Mouse (Mus musculus) cortical plate, adult 2 months (tissue): ENCODE measurements around the gene Tmem178b. TPM values are rescaled to one million over a fixed set of nuclear protein-coding genes. Genes with fewer than 3 reads are reported as not detected.

Experiments
- H3K27ac ChIP-seq: fragments of 200-500 bp; 2 replicates; pipeline ENCODE4 v1.5.1; 2012; ENCODE audit warnings: low read length, control low read depth, inconsistent platforms; ENCODE audit not compliant: insufficient read depth
- H3K4me1 ChIP-seq: fragments of 200-500 bp; 2 replicates; pipeline ENCODE4 v1.6.1; 2011; ENCODE audit warnings: low read length; ENCODE audit not compliant: control insufficient read depth, insufficient read depth
- H3K4me3 ChIP-seq: fragments of 200-500 bp; 2 replicates; pipeline ENCODE4 v1.5.1; 2011; ENCODE audit warnings: mild to moderate bottlenecking, low read length, control low read depth; ENCODE audit not compliant: insufficient read depth
- CTCF ChIP-seq: fragments of 200-500 bp; IDR thresholded peaks from 2 replicates; pipeline ENCODE4 v1.5.1; 2011; ENCODE audit warnings: mild to moderate bottlenecking, control low read depth, low read length; ENCODE audit not compliant: insufficient read depth; ENCODE audit errors: extremely low read depth
- POLR2A ChIP-seq: fragments of 200-500 bp; IDR thresholded peaks from 2 replicates; pipeline ENCODE4 v1.6.1; 2011; ENCODE audit warnings: mild to moderate bottlenecking, low read length, control low read depth; ENCODE audit not compliant: insufficient read depth; ENCODE audit errors: extremely low read depth
- polyA plus RNA-seq: library from polyadenylated mRNA; depleted of rRNA; stranded (reverse); fragments of >200 nt; gene quantifications from 2 replicates; pipeline ENCODE4 v1.2.3, GENCODE M21; 2012

The Tmem178b gene
- polyA plus RNA-seq, 1 experiment: 98.1 TPM

DNA sequence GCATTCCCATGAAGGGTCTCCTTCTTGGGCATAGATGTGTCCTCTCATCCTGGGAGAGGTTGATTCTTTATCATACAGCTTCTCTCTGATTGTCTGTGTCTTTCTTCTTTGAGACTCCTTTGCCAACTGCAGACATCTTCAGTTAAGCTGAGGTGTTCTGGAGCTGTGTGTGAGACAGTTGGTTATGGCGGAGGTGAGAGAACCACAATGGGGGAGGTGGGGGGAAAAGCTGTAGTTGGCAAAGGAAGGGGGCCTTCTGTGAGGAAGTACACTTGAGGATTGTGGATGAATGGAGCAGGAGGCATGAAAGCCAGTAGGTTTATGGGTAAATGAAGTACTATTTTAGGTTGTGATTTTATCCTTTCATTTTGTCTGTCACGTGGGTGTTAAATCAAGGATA is 178.6 kb downstream of the Tmem178b start:
- no peak for TF ChIP-seq CTCF
- no peak for TF ChIP-seq POLR2A
- H3K4me1 ChIP-seq: peaks cover 4% of the 10 kb centered on the region; the same call in 1 of the 2 replicates
- H3K27ac ChIP-seq: no peak overlapping the region
- no peak overlapping the region for H3K4me3 ChIP-seq

DNA sequence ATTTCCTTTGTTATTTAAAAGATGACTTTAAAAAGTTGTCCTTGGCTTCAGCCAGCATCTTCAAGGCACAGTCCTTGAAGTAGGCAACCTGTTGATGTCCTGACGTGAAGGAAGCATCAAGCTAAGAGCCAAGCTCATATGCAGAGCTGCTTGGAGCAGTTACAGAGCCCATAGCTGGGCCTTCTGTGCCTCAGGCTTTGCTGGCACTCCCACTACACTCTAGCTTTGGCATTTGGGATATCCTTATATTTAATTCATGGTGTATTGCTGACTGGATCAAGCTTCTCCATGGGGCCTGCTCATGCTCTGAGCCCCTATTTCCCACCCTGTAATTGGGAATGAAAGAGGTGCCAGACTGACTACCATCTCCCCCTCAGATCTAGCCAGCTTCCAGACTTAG is 179.5 kb downstream of the Tmem178b start:
- peaks cover 4% of the 10 kb centered on the region; the same call in 1 of the 2 replicates for H3K4me1 ChIP-seq
- H3K4me3 ChIP-seq: no peak overlapping the region
- no peak overlapping the region for H3K27ac ChIP-seq
- no peak for TF ChIP-seq POLR2A
- TF ChIP-seq CTCF: no peak

DNA sequence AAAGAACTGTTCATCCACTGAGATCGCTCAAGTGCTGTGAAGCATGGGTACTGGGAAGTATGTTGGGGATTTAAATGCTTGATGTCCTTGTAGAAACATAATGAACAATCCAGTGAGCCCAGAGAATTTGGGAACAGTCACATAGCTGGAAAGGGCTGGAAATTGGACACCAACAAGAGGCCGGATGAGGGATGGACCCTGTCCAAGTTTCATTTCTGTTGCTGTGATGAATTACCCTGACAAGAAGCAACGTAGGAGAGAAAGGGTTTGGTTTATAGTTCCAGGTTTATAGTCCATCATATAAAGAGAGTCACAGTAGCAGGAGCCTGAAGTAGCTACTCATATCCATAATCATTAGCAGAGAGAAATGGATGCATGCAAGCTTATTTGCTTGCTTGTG is 186.4 kb downstream of the Tmem178b start:
- Histone ChIP-seq H3K4me1 (peaks cover 3% of the 10 kb centered on the region; the same call in 1 of the 2 replicates), H3K27ac (no peak overlapping the region), H3K4me3 (no peak overlapping the region)
- TF ChIP-seq CTCF (no peak), POLR2A (no peak)

DNA sequence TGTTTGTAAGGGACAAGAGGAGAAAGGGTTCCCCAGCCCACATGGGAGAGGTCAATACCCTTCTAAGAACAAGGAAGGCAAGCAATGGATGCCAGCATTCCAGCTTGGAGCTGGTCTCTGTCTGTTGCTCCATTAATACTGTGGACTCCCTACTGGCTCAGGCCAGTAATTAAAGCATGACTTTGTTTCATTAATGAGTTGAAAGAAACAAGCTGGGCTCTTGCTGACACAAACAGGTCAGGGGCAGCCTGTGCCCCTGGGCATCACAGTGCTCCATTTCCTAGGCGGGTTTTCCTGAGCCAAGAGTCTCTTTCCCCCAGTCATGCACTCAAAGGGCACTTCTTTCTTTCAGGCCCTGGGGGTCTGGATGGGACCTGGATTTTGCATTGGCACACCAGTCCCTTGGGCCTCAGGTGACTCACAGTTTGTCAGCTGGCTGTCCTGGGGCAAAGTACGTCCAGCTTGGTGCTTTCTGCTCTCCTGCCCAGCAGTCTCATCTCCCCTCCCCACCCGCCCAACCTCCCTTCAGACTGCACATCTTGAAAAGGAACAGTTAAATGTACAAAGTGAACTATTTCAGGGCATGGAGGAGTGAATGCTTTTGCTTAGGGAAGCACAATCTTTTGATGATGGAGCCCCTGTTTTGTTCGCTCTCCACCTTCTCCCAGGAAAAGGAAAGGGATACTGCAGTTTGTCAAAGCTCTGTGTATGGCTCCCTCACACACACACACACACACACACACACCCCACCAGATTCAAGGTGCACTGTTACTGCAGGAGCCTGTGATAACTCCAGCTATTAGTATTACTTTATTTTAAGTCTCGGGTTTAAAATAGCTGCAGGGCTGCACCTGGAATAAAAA is 188.5 kb downstream of the Tmem178b start:
- no peak overlapping the region for H3K4me3 ChIP-seq
- TF ChIP-seq CTCF (no peak), POLR2A (no peak)
- H3K27ac ChIP-seq: no peak overlapping the region
- H3K4me1 ChIP-seq: peaks cover 3% of the 10 kb centered on the region; the same call in 1 of the 2 replicates

DNA sequence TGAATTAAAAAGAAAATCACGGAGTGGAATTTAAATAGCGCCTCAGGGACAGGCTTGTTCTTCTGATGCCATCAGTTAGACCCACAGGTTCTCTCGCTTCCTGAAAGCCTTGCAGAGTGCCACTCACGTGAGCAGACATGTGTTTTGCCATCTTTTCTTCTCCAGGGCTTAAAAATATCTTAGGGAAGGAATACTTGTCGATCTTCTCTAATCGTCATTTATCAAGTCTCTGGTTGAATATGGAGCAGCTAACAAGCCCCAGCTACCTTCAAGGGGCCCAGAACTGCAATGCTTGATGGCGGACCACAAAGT is 189.1 kb downstream of the Tmem178b start:
- peaks cover 3% of the 10 kb centered on the region; the same call in 1 of the 2 replicates for H3K4me1 ChIP-seq
- H3K4me3 ChIP-seq: no peak overlapping the region
- TF ChIP-seq CTCF: no peak
- no peak for TF ChIP-seq POLR2A
- H3K27ac ChIP-seq: no peak overlapping the region

DNA sequence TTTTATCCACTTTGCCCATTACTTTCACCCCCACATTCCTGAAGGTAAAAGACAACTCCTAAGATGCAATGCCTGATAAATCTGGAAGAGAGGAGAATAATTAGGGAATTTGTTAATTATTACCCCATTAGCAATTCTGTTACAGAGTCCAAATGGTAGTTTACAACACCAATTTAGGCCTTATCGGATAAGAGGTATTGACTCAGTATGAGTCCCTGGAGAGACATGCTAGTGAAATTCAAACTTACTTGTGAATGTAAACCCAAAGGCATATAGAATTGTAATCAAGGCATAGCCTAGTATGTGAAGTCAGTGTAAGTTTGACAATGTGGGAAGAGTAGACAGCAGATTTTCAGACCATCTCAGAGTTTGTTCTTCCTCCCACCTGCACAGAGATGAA is 190.4 kb downstream of the Tmem178b start:
- Histone ChIP-seq H3K4me1 (peaks cover 6% of the 10 kb centered on the region; the same call in 1 of the 2 replicates), H3K4me3 (no peak overlapping the region), H3K27ac (no peak overlapping the region)
- no peak for TF ChIP-seq POLR2A

DNA sequence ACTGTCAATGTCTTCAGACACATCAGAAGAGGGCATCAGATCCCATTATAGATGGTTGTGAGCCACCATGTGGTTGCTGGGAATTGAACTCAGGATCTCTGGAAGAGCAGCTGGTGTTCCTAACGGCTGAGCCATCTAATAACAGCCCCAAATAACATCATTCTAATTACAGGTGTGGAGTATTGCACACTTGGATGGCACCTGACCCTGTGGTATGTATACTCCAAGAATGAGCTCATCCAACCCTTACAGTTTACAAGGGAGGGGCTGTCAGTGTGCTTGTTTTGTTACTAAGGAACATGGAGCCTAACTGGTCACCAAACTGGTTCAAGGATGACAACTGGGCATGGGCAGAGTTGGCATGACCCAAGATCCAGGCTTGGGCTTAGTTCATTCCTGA is 190.8 kb downstream of the Tmem178b start:
- Histone ChIP-seq H3K4me3 (no peak overlapping the region), H3K4me1 (peaks cover 6% of the 10 kb centered on the region; the same call in 1 of the 2 replicates), H3K27ac (no peak overlapping the region)
- TF ChIP-seq CTCF (no peak), POLR2A (no peak)

DNA sequence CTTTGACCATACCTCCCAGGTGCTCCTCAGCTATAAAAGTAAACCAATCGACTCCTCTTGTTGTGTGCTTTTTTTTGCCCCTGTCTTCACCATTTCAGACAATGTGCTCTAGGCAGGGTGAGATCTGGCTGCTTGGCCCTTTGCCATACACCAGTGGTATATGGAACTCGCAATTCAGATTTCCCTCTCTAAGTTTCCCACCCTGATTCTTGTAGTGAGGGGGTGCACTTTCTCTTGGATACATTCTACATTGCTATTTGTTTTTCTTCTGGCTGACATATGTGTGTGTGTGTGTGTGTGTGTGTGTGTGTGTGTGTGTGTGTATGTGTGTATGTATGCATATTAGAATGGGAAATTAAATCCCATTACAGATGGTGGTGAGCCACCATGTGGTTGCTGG is 191.3 kb downstream of the Tmem178b start:
- no peak overlapping the region for H3K4me3 ChIP-seq
- H3K27ac ChIP-seq: no peak overlapping the region
- peaks cover 6% of the 10 kb centered on the region; the same call in 1 of the 2 replicates for H3K4me1 ChIP-seq
- TF ChIP-seq CTCF: no peak
- TF ChIP-seq POLR2A: no peak

DNA sequence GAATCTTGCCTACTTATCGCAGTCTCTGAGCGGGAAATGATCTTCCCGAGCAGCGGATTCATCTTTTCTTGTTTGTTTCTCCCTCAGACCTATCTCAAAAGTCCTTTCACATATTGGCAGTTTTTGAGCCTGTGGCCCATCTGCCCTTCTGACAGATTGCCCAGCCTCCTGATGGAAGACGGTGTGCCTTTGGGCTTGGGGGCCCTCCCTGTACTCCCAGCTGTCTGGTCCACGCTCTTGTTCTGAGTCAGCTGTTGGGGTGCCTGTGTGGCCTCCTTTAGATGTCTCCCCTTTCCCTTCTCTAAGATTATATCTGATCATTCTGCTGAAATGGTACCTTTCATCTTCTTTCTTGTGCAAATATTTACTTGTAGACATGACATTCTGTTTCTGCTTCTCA is 195.4 kb downstream of the Tmem178b start:
- Histone ChIP-seq H3K4me1 (peaks cover 7% of the 10 kb centered on the region; the same call in 1 of the 2 replicates), H3K27ac (no peak overlapping the region)

DNA sequence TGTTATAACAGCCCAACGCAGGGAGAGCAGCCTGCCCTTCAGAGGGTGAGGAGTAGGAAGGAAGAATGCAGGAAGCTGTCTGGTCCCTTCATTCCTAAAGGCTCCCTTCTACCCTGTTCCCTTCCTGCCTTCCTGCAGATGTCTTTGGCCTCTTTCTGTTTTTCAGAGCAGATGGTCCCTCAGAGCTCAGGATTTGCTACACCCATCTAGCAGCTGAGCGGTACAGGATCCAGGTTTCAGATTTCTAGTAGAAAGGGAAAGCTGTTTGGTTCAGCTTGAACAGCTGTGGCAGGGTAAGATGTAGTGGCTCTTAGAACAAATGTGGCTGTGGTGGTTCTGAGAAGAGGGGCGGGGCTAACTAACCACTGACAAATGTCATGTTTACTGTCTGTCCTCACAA is 197.9 kb downstream of the Tmem178b start:
- no peak for TF ChIP-seq CTCF
- TF ChIP-seq POLR2A: no peak
- Histone ChIP-seq H3K4me3 (no peak overlapping the region), H3K27ac (no peak overlapping the region), H3K4me1 (peaks cover 13% of the 10 kb centered on the region)

More for the DNA sequence above, 195.4 kb downstream of the Tmem178b start:
- H3K4me3 ChIP-seq: no peak overlapping the region
- TF ChIP-seq POLR2A: no peak
- TF ChIP-seq CTCF: no peak

DNA sequence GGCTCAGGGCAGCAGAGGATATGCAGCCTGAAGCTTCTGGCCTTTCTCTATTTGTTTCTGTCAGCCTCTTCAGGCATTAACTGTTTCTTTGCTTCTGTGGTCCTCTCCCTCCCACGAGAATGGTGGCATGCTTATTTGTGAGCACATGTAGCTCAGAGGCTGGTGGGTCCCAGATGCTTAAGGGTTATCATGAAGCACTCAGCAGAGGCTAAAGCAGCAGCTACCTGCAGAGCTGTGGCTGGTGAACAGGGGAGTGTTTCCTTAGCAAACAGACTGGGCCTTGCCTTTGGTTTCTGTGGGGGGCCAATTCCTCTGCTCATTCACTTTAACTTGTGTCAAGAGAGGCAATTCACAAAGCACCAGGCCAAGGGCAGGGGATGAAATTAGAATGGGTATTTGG is 203.0 kb downstream of the Tmem178b start:
- H3K4me1 ChIP-seq: peaks cover 11% of the 10 kb centered on the region
- no peak overlapping the region for H3K27ac ChIP-seq
- H3K4me3 ChIP-seq: no peak overlapping the region
- TF ChIP-seq CTCF: no peak
- no peak for TF ChIP-seq POLR2A
